Mouse (Mus musculus): ENCODE results near the gene Gfer. TPM values are rescaled to one million over a fixed set of nuclear protein-coding genes. Genes with fewer than 3 reads are reported as not detected.

Gene Gfer
- total and polyA plus RNA-seq, 3 experiments: 83.0 to 86.8 TPM; not detected in 1

DNA sequence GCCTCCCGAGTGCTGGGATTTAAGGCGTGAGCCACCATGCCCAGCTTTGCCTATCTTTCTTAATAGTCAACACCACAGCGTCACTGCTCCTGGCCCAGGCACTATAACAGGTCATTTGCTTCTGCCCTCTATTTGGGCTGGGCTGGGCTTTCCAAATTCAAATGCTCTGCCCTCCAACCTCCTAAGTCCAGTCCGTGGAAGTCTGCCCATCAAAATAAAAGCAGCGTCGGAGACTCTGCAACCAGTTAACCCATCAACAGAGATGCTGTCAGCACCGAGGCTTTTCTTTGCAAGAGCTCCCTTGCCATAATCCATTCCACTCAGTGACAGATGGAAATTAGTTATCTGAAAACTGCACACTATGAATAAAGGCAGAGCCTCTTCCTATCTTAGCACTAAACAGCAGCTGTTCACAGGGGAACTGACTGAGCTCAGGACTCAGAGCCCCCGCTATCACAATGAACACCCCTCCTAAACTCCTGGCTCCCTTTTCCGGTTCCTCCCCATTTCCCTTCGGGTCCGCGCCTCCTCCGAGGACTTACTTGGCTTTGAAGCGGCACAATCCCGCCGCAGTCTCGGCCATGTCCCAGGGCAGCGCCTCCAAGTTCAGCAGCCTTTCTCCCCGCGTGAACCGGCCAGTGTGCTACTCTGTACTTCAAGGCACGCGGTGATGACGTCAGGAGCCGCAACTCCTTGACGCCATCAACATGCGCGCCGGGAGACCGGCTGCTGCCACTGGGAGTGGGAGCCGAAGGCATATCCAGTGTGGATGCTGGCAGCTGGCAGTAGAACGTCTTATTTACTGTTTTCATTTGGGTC lies 11.2 kb upstream of the Gfer start, which contains the start of gene Tbl3 (continued):
- TF ChIP-seq CHD2 (IDR thresholded peaks at IDR 0.05; ENCODE audit: low read length) (no peak), GABPA (IDR thresholded peaks at IDR 0.05; ENCODE audit: low read depth, low read length) (peak; percentile 50; the same call in 1 of the 2 replicates), TAL1 (IDR thresholded peaks at IDR 0.05; ENCODE audit: low read length) (peak; percentile 87), ZKSCAN1 (IDR thresholded peaks at IDR 0.05; ENCODE audit: low read depth, low read length) (no peak), UBTF (IDR thresholded peaks at IDR 0.05; ENCODE audit: borderline replicate concordance, insufficient read depth, low read depth, low read length) (no peak), BHLHE40 (IDR thresholded peaks at IDR 0.05; ENCODE audit: borderline replicate concordance, low read depth, low read length) (0 out of 2 replicates have a peak, but pooled peaks have one; percentile 7), RCOR1 (IDR thresholded peaks at IDR 0.05; ENCODE audit: low read depth, low read length) (peak; percentile 59; the same call in 1 of the 2 replicates), MXI1 (IDR thresholded peaks at IDR 0.05; ENCODE audit: low read depth, low read length) (peak; percentile 98), SMC3 (IDR thresholded peaks at IDR 0.05; ENCODE audit: low read depth, low read length) (no peak), NRF1 (IDR thresholded peaks at IDR 0.05; ENCODE audit: insufficient read depth, low read depth, low read length, poor library complexity, severe bottlenecking) (peak; percentile 47; the same call in 1 of the 2 replicates), TBP (IDR thresholded peaks at IDR 0.05; ENCODE audit: low read depth, low read length) (peak; percentile 79), MEF2A (IDR thresholded peaks at IDR 0.05; ENCODE audit: extremely low read depth, insufficient replicate concordance, low read depth, low read length, poor library complexity, severe bottlenecking) (no peak), EP300 (IDR thresholded peaks at IDR 0.05; ENCODE audit: low read depth in 1 of 2, low read length in 2 of 2) (peak; percentile 72 to 78), MAFK (IDR thresholded peaks at IDR 0.05; ENCODE audit: borderline replicate concordance, low read depth, low read length) (no peak), RAD21 (IDR thresholded peaks at IDR 0.05; ENCODE audit: low read depth, low read length) (no peak), POLR2AphosphoS2 (IDR thresholded peaks at IDR 0.05; ENCODE audit: low read length) (peak; percentile 87), TCF12 (IDR thresholded peaks at IDR 0.05; ENCODE audit: low read depth, low read length) (peak; percentile 72), POLR2AphosphoS5 (IDR thresholded peaks at IDR 0.05; ENCODE audit: borderline replicate concordance, low read depth, low read length) (no peak), MAZ (IDR thresholded peaks at IDR 0.05; ENCODE audit: low read depth, low read length) (peak; percentile 70; the same call in 1 of the 2 replicates), ZC3H11A (IDR thresholded peaks at IDR 0.05; ENCODE audit: low read depth, low read length) (no peak), SIN3A (IDR thresholded peaks at IDR 0.05; ENCODE audit: low read length) (peak; percentile 97)

DNA sequence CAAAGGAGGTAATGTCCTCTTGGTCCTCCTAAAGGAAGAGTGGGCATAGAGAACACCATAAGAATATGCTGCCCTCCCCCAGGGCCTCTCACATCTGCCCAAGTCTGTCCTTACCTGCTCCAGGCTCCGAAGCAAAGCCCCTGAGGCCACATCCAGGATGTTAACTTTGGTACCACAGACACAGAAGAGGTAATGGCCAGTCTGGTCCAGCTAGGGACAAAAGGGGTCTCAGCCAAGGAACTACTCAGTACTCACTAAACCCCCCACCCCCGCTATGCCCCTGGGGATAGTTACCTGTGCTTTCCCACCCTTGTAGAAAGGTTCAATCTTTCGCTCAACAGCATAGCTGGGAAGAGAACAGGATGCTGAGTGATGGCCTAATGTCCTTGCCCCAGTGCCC lies 9.9 kb upstream of the Gfer start:
- peaks cover 0 to 2% of the 10 kb centered on the region in 2 experiments; a peak in 1 of 4 replicates for H3K4me1 ChIP-seq (ENCODE audit: control insufficient read depth in 1 of 2, insufficient read depth in 2 of 2, low read length in 2 of 2)
- TF ChIP-seq HCFC1 (IDR thresholded peaks at IDR 0.05; ENCODE audit: low read depth, low read length) (no peak), USF2 (IDR thresholded peaks at IDR 0.05; ENCODE audit: borderline replicate concordance in 1 of 2, insufficient read depth in 1 of 2, low read depth in 1 of 2, low read length in 2 of 2) (no peak), CTCF (IDR thresholded peaks at IDR 0.05 in 2 of 3, conservative IDR thresholded peaks at IDR 0.05 in 1 of 3; ENCODE audit: control insufficient read depth in 1 of 3, insufficient read depth in 1 of 3, low read depth in 2 of 3, low read length in 3 of 3, poor library complexity in 1 of 3, severe bottlenecking in 1 of 3) (no peak), GABPA (IDR thresholded peaks at IDR 0.05; ENCODE audit: low read depth, low read length) (no peak), UBTF (IDR thresholded peaks at IDR 0.05; ENCODE audit: borderline replicate concordance, insufficient read depth, low read depth, low read length) (no peak), NELFE (IDR thresholded peaks at IDR 0.05; ENCODE audit: low read depth, low read length) (no peak), MYC (IDR thresholded peaks at IDR 0.05; ENCODE audit: low read depth, low read length) (no peak), POLR2A (IDR thresholded peaks at IDR 0.05; ENCODE audit: control insufficient read depth in 1 of 2, insufficient read depth in 1 of 2, low read depth in 1 of 2, low read length in 2 of 2, poor library complexity in 1 of 2) (no peak), USF1 (IDR thresholded peaks at IDR 0.05; ENCODE audit: low read depth, low read length) (no peak), CHD2 (IDR thresholded peaks at IDR 0.05; ENCODE audit: low read length) (no peak), EP300 (IDR thresholded peaks at IDR 0.05; ENCODE audit: low read depth in 1 of 2, low read length in 2 of 2) (no peak), MAX (IDR thresholded peaks at IDR 0.05; ENCODE audit: low read length) (no peak), JUND (IDR thresholded peaks at IDR 0.05; ENCODE audit: low read depth, low read length) (no peak), MAFK (IDR thresholded peaks at IDR 0.05; ENCODE audit: borderline replicate concordance, low read depth, low read length) (no peak), ZNF384 (IDR thresholded peaks at IDR 0.05; ENCODE audit: low read depth, low read length) (no peak)
- no peak for DNase-seq (ENCODE audit: low read depth, low spot score)
- H3K4me3 ChIP-seq (ENCODE audit: control insufficient read depth in 1 of 2, insufficient read depth in 1 of 2, low read depth in 2 of 2, low read length in 2 of 2): no peak overlapping the region
- no peak overlapping the region for H3K27ac ChIP-seq (ENCODE audit: control insufficient read depth, low read depth, low read length)
- H3K27me3 ChIP-seq (ENCODE audit: control insufficient read depth in 1 of 2, insufficient read depth in 2 of 2, low read length in 2 of 2): no peaks in the 10 kb centered on the region
- H3K9ac ChIP-seq (ENCODE audit: control insufficient read depth, low read depth, low read length, poor library complexity, severe bottlenecking): no peak overlapping the region
- no peaks in the 10 kb centered on the region for H3K9me3 ChIP-seq (replicated peaks; ENCODE audit: insufficient read depth, low read length)
- H3K79me2 ChIP-seq (ENCODE audit: control insufficient read depth, insufficient read depth, low read length, poor library complexity): peaks cover 7% of the 10 kb centered on the region
- H3K36me3 ChIP-seq (ENCODE audit: control insufficient read depth in 1 of 2, insufficient read depth in 2 of 2, low read length in 2 of 2): peaks cover 0 to 5% of the 10 kb centered on the region in 2 experiments; a peak in 2 of 4 replicates

Data from MEL (cell line).